Mouse (Mus musculus) cerebellum, adult 11-12 months (tissue): Measurements from ENCODE around the gene Gm20388.

Source experiments
- DNase-seq: peaks from one replicate; pipeline ENCODE4 v3.0.0; 2022

Gene Gm20388

DNA sequence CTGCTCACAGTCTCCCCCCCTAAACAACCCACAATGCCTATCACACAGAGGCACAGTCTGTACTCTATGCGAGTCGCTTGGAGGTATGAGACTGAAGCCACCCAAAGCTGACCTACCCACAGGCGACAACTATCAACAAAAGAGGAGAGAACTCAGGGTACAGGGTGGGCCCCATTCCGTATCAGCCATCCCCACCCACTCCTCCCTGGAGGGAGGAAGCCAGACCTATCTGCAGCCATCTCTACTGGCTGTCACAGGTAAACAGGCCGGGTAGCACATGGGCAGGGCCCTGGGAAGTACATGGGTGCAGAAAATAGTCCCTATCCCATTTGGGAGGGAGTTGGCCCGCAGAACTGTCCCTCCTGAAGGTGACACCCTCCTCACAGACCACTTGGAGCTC, 2614.4 kb downstream of the Gm20388 start:
- no peak for DNase-seq

GRCm38 (mm10) chr8:122526084-122526483, 2615.4 kb downstream of the Gm20388 start:
- no peak for DNase-seq

DNA sequence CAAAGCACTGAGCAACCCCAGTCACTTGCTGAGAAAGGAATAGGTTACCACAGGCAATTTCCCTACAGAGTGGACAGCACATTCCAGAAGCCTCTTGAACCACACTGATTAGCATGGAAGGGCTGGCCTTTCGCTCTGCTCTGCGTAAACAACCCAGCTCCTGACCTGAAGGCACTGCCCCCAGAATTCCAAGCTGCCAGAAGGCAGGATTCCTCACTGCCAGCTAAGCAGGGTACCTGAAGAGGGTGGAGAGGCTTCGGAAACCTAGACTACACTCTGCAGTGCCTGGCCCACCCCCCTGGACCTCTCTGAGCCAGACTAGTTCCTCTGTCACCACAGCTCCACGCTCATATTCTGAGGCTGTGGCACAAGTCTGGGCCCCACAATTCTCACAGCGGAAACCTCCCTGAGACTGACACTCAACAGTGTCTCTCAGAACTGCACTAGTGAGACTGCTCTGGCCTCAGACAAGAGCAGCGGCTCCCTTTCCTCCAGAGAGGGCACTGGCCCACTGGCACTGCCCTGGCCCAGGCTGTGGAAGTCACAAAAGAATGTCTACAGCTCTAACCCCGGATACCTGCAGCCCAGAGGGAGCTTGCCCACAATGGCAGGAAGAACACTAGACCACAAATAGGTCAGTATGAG, 2616.0 kb downstream of the Gm20388 start:
- DNase-seq, result no peak

GRCm38 (mm10) chr8:122527937-122528336, 2617.3 kb downstream of the Gm20388 start:
- no peak for DNase-seq

- DNase-seq, result no peak
Observed at GRCm38 (mm10) chr8:122529159-122529558, 2618.5 kb downstream of the Gm20388 start.

DNA sequence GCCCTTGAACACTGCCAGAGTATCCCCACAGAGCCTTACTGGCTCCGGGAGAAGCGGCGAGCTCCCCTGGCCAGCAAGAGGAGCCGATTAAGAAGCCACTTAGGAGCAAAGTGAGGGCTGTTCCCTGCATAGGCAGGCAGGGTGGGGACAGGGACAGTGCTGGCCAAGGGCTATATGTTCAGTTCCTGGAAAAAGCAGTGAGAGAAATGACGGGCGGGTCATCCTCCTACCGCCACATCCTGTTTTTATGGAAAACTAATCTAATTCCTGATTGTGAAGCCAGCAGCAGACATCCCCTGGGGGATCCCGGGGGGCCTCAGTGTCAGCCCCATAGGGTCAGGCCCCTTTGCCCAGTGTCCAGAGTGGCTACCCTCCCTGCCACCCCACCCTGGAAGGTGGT, 2620.7 kb downstream of the Gm20388 start:
- no peak for DNase-seq

DNA sequence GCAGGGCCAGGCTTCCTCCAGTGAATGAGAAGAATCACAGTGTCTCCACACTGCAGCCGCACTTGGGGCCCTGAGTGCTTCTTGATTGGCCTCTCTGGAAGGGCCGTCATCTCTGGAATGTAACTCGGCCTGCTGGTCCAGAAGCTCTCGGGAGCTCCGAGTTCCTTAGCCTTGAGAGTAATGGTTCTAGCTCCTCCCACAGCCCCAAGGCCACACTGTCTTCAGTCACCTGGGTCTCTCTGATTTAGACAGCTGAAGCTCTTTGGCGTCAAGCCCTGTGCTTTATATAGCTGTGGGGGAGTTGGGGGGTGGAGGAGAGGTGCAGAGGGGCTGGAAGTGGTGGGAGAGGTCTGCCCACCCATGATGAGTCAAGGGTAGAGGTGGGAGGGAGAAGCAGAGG, 2626.4 kb downstream of the Gm20388 start:
- DNase-seq, result no peak

DNA sequence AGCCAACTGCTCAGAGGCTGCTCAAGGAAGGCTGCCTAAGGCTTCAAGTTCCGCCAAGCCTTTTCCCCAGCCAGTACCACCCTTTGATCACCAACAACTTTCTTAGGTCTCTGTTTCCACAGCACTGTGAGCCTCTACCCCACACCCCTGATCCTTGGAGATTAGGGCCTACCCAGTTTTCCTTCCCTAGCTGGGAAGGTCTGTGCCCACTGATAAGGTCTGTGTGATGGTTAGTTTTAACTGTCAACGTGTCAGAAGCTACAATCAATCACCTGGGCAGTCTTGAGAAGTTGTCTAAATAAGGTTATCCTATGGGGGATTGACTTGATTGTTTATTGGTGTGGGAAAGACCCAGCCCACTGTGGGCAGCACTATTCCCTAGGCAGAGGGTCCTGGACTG, 2627.2 kb downstream of the Gm20388 start:
- DNase-seq, result no peak

- no peak for DNase-seq
Observed at GRCm38 (mm10) chr8:122538310-122539076, 2627.9 kb downstream of the Gm20388 start.

- DNase-seq, result no peak
Observed at GRCm38 (mm10) chr8:122544138-122544537, 2633.5 kb downstream of the Gm20388 start.

GRCm38 (mm10) chr8:122546066-122546755, 2635.6 kb downstream of the Gm20388 start:
- no peak for DNase-seq

GRCm38 (mm10) chr8:122546811-122547453, 2636.3 kb downstream of the Gm20388 start:
- DNase-seq, result no peak

DNA sequence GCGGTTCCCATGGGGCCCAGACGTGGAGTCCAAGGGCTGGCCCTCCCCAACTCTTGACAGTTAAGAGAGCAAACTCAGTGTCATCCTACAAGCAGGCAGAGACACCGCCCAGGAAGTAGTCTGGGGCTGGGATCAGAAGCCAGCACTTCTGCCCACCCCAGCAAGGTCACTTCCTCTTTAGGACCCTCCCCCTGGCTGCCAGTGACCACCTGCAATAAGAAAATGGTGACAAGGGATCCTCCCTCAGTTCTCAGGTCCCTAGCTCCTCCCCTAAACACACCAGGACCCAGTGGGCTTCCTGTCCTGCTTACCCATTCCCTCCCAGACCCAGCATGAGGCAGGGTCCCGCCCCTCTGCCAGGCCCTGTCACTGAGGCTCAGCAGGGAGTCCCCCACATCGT, 2637.2 kb downstream of the Gm20388 start:
- no peak for DNase-seq

DNA sequence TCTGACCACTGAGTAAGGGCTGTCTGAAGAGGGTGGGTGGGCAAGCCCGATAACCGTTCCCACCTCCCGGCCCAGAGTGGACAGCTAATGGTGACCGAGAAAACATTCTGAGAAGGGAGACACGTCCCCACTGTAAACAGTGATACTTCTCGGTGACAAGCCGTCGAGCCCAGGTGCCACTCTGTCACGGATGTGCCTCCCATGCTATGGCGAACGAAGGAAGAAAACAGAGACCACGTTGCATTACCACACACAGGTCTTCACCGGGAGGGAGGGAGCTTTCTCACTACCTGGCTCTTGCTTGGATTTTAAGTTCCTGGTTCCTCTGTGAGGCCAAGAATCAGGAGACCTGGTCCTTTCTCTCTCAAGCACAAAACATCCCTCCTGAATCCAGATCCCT, 2637.7 kb downstream of the Gm20388 start:
- DNase-seq, result no peak

DNA sequence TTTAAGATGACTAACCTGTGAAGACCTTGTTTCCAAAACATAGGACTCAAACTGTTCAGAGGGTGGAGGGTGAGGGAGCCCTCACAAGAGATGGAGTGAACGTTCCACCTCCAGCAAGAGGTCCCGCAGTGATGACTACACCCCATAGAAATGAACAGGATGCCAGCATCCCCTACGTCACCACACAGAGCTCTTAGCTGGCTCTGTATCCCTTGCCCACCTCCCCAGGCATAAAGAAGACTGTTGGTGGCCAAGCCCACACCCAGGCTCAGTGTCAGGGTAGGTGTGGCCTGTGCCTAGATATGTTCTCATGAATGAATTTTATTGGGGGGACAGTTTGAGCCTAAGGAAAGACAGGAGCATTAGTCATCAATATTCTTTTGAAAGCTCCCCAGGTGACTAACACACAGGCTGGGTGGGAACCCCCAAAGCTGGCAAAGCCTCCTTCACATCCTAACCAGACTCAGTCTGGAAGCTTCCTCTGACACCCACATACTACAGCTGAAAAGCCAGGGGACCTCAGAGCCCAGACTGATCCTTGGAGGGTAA, 2638.3 kb downstream of the Gm20388 start:
- no peak for DNase-seq

DNA sequence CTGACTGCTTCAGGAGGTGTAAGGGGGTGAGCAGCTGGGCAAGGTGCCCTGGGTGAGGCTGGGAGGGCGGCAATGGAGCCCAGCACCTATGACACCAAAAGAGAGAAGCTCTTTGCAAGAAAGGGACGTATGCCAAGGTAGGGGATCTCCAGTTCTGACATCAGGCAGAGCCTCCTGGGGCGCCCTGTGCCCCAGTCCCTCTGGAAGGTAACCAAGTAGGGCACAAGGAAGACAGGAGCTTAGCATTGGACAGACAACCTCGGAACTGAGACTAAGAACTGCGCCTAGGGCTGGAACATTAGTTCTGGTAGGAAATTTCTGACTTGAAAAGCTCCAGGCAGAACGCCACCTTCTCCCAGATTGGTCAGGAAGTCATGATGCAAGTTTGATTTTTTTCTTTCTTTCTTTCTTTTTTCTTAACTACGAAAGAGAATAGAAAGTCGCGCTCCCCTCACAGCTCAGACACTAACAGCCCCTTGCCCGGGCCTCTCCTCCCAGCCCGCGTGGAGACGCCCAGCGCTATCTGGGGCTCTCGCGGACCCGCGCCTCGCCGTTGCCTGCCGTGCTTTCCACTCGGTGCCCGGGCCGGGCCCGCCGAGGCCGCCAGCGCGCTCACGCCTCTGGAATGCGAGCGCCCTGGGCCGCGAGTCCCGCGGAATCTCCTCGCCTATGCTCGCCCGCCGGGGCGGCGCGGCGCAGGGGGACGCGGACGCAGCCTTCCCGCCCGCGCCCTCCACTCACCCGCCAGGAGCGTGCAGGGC, 2639.8 kb downstream of the Gm20388 start:
- no peak for DNase-seq

- no peak for DNase-seq
Observed at GRCm38 (mm10) chr8:122550995-122551264, 2640.3 kb downstream of the Gm20388 start.

- peak; percentile 53 for DNase-seq
Observed at GRCm38 (mm10) chr8:122551265-122552051, 2640.8 kb downstream of the Gm20388 start, which contains the start of gene Piezo1. Gene Piezo1, minus strand, starts transcription at chr8:122551329.

DNA sequence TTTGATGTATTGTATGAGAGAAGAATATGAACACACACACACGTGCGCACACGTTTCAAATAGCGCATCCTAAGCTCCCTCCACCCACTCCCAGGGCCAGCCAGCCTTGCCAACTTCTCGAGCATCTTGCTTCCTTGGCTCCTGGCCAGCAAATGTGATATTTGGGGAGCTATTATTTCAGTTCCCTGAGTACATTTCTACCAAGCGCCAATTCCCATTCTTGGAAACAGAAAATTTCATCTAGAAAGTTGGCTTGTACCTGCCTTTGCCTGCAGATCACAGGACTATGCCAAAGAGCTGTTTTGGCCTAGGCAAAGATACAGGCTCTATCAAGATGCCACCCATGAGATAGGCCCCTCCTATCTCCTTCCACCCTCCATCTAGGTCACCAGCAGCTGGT, 2644.1 kb downstream of the Gm20388 start:
- DNase-seq, result peak; percentile 56

GRCm38 (mm10) chr8:122556030-122557009, 2645.7 kb downstream of the Gm20388 start:
- no peak for DNase-seq
